Mouse (Mus musculus) E14TG2a.4 (cell line): ENCODE measurements around the gene Carmil1.

Experiments used
- H3K27me3 ChIP-seq: 2 replicates; pipeline ENCODE4 v1.6.1; 2014; ENCODE audit warnings: low read length, control low read depth; ENCODE audit not compliant: insufficient read depth
- H3K36me3 ChIP-seq: 2 replicates; pipeline ENCODE4 v1.6.1; 2014; ENCODE audit warnings: low read length, control low read depth; ENCODE audit not compliant: insufficient read depth
- H3K4me1 ChIP-seq: replicated peaks from 2 replicates; pipeline ENCODE4 v1.6.1; 2014; ENCODE audit warnings: low read depth, low read length, control low read depth
- H3K4me3 ChIP-seq: replicated peaks from 2 replicates; pipeline ENCODE4 v1.5.1; 2014; ENCODE audit warnings: mild to moderate bottlenecking, low read length
- H3K9me3 ChIP-seq: 2 replicates; pipeline ENCODE4 v1.6.1; 2014; ENCODE audit warnings: low read length, control low read depth
- CTCF ChIP-seq: conservative IDR thresholded peaks from 2 replicates; pipeline ENCODE4 v1.5.1; 2014; ENCODE audit warnings: low read length
- NANOG ChIP-seq: IDR thresholded peaks from 2 replicates; pipeline ENCODE4 v1.6.1; 2014; ENCODE audit warnings: borderline replicate concordance, low read length, mixed read lengths
- POU5F1 ChIP-seq: IDR thresholded peaks from 2 replicates; pipeline ENCODE4 v1.6.1; 2014; ENCODE audit warnings: low read length, borderline replicate concordance

Carmil1 gene

DNA sequence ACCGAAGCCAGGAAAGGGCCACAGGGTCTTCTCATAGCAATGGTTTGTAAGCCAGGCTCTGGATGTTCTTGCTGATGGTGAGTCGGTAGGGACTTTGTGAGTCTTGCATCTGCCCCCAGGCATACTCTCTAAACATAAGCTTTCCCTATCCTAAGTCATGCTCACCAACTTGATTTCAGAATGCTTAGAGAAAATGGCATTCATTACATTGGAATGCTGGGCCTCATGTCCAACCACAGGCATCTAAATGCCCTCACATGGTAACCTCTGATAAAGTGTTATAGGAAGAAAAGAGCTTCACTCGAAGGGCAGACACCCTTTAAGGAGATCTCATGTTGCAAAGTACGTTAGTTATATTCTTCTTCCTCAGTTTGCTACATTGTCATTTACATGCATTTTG lies 262.1 kb downstream of the Carmil1 start:
- Histone ChIP-seq H3K9me3 (no peaks in the 10 kb centered on the region), H3K4me3 (no peak overlapping the region), H3K36me3 (no peaks in the 10 kb centered on the region), H3K4me1 (no peaks in the 10 kb centered on the region), H3K27me3 (no peaks in the 10 kb centered on the region)
- TF ChIP-seq POU5F1 (no peak), NANOG (no peak), CTCF (no peak)

GRCm38 (mm10) chr13:24005528-24005927 lies 275.1 kb downstream of the Carmil1 start:
- no peaks in the 10 kb centered on the region for H3K36me3 ChIP-seq
- no peak overlapping the region for H3K4me3 ChIP-seq
- TF ChIP-seq POU5F1 (no peak), CTCF (no peak)
- H3K9me3 ChIP-seq, result no peaks in the 10 kb centered on the region
- H3K27me3 ChIP-seq, result peaks cover 21% of the 10 kb centered on the region
- peaks cover 26% of the 10 kb centered on the region for H3K4me1 ChIP-seq

DNA sequence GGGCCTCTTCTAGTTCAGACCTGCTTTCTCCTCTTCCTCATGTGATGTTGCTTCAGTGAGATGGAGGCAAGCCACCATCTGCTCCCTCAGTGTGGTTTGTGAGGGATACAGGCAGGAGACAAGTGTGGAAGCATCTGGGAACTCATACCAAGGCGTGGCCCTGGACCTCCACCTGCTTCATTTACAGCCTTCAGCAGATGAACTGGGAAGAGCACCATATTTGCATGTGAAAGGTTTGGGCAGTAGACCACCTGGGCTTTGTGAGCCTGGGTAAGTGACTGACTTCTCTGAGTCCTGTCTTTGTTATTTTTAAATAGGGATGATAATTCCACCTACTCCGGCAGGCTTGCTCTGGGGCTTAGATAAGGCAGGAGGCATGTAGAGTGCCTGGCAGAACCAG lies 278.8 kb downstream of the Carmil1 start:
- no peaks in the 10 kb centered on the region for H3K9me3 ChIP-seq
- 0 out of 2 replicates have a peak, but pooled peaks have one; percentile 16 for TF ChIP-seq NANOG
- TF ChIP-seq POU5F1, result no peak
- H3K27me3 ChIP-seq, result peaks cover 28% of the 10 kb centered on the region
- no peaks in the 10 kb centered on the region for H3K36me3 ChIP-seq
- peaks cover 36% of the 10 kb centered on the region for H3K4me1 ChIP-seq
- H3K4me3 ChIP-seq, result no peak overlapping the region

- TF ChIP-seq CTCF (no peak), NANOG (no peak), POU5F1 (no peak)
- Histone ChIP-seq H3K4me3 (no peak overlapping the region), H3K4me1 (peaks cover 37% of the 10 kb centered on the region), H3K9me3 (no peaks in the 10 kb centered on the region), H3K36me3 (no peaks in the 10 kb centered on the region), H3K27me3 (peaks cover 28% of the 10 kb centered on the region)
Measured at GRCm38 (mm10) chr13:24001081-24001480, 279.5 kb downstream of the Carmil1 start.

DNA sequence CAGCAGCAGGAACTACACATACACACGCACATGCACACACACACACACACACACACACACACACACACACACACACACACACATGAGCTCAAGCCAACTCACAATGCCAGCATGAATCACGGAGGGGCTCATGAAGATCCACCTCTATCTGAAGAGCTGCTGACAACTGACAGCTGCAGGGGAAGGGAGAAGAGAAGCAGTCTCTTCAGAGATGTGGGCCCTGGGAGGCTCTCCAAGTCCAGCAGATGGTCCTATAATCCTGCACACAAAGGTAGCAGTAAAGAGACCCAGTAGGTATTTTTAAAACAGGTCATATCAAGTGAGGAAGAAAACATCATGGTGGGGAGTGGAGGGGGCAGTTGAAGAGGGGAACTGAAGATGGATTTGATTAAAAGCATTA lies 281.8 kb downstream of the Carmil1 start:
- peaks cover 15% of the 10 kb centered on the region for H3K27me3 ChIP-seq
- H3K9me3 ChIP-seq, result no peaks in the 10 kb centered on the region
- TF ChIP-seq CTCF (no peak), POU5F1 (no peak), NANOG (no peak)
- no peaks in the 10 kb centered on the region for H3K36me3 ChIP-seq
- H3K4me1 ChIP-seq, result peaks cover 59% of the 10 kb centered on the region
- no peak overlapping the region for H3K4me3 ChIP-seq

DNA sequence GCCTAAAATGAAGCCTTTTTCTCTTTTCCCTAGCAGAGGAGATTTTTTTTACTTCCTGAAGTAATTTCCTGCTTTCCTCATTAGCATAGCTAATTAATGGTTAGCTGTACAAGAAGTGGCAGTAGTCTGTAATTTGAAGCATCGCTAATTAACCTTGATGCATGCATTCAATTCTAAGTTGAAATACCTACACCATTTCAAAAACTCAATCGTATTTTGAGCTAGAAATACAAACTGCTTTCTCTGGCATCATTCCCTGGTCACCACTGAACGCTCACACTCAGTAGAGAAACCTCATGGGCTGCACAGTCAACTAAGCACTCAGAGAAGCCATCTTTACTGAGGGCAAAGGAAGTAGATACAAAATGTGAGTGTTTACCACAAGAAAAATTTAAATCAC lies 285.8 kb downstream of the Carmil1 start:
- TF ChIP-seq CTCF, result no peak
- TF ChIP-seq POU5F1, result no peak
- TF ChIP-seq NANOG, result no peak
- peaks cover 67% of the 10 kb centered on the region for H3K4me1 ChIP-seq
- peaks cover 11% of the 10 kb centered on the region; the same call in 1 of the 2 replicates for H3K27me3 ChIP-seq
- H3K36me3 ChIP-seq, result no peaks in the 10 kb centered on the region
- H3K9me3 ChIP-seq, result no peaks in the 10 kb centered on the region
- no peak overlapping the region for H3K4me3 ChIP-seq

DNA sequence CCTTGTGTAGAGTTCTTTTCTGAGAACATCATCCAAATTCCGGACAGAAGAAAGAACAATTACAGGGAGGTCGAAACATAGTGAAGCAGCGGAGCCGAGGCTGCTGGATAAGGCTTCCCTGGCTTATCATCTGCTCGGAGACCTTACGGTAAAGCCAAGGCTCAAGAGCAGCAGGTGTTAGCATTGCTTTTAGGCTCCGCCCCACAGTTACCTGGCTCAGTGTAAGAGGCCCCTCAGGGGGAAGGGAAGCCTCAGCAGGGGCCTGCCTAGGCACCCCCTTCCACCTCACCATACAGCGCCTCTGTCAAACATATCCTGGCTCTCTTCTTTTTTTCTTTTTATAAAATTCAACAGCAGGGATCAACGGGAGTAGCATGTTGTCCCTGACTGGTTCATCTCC lies 286.6 kb downstream of the Carmil1 start:
- no peaks in the 10 kb centered on the region for H3K9me3 ChIP-seq
- peaks cover 67% of the 10 kb centered on the region for H3K4me1 ChIP-seq
- peak overlapping the region; percentile 5; the same call in 1 of the 2 replicates for H3K4me3 ChIP-seq
- peaks cover 11% of the 10 kb centered on the region for H3K27me3 ChIP-seq
- no peaks in the 10 kb centered on the region for H3K36me3 ChIP-seq
- no peak for TF ChIP-seq CTCF
- no peak; the same call in 1 of the 2 replicates for TF ChIP-seq POU5F1
- 0 out of 2 replicates have a peak, but pooled peaks have one; percentile 27 for TF ChIP-seq NANOG

- H3K9me3 ChIP-seq, result no peaks in the 10 kb centered on the region
- no peaks in the 10 kb centered on the region for H3K36me3 ChIP-seq
- peak within 1 kb of the TSS; percentile 60 for H3K4me3 ChIP-seq
- peaks cover 11% of the 10 kb centered on the region; the same call in 1 of the 2 replicates for H3K27me3 ChIP-seq
- no peak for TF ChIP-seq NANOG
- no peak for TF ChIP-seq POU5F1
- TF ChIP-seq CTCF, result no peak
- H3K4me1 ChIP-seq, result peaks cover 58% of the 10 kb centered on the region
Measured at GRCm38 (mm10) chr13:23990928-23991327, 289.7 kb downstream of the Carmil1 start, which contains the start of gene Scgn. TSS of gene Scgn (minus strand) at chr13:23991214.

DNA sequence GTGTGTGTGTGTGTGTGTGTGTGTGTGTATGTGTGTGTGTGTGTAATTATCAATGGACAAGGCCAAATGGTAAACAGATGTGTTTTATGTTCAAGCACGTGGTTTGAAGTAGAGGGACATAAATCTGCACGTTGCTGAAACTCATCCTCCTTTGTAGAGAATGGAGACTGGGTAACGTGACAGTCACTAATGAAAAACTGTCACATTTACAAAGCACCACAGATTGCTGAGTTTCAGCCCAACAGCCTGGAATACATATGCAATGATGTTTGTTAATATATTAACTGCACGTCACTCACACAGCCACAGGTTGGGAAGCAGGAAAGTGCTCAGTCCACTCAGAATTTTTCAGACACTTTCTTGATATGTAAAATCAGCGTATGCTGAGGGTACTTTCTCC lies 290.1 kb downstream of the Carmil1 start:
- Histone ChIP-seq H3K4me3 (peak overlapping the region; percentile 60; the same call in 1 of the 2 replicates), H3K4me1 (peaks cover 58% of the 10 kb centered on the region), H3K36me3 (no peaks in the 10 kb centered on the region), H3K9me3 (no peaks in the 10 kb centered on the region), H3K27me3 (peaks cover 11% of the 10 kb centered on the region; the same call in 1 of the 2 replicates)
- TF ChIP-seq CTCF, result no peak
- no peak for TF ChIP-seq NANOG
